Mouse (Mus musculus): Measurements from ENCODE around the gene Ism2.

The Ism2 gene

DNA sequence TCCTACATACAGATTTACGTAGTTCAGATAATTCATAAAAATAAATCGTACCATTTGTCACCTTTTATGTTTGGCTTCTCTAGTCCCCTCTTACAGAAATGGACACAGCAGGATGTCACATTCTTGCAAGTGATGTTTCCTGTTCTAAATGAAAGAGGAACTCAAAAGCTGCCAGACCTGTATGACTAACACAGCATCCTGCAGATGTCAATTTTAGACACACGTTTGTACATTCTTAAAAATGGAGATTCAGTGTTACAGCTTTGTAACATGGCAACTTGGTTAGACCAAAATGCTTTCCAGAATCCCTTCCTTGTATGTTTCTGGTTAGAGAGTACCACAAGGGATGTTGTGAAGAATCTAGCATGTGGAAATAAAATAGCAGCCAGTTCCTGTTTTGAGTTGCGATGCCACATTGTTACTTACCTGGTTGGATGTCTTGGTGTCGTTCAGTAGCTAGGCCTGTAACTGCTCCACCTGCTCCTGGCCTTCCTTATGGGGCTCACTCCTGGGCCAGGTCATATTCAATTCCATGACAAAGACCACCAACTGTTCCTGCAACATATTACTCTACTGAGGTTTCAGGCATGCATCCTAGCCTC is 62.5 kb downstream of the Ism2 start:
- no peak for DNase-seq (ENCODE audit: low read depth in 2 of 2, low spot score in 2 of 2)

DNA sequence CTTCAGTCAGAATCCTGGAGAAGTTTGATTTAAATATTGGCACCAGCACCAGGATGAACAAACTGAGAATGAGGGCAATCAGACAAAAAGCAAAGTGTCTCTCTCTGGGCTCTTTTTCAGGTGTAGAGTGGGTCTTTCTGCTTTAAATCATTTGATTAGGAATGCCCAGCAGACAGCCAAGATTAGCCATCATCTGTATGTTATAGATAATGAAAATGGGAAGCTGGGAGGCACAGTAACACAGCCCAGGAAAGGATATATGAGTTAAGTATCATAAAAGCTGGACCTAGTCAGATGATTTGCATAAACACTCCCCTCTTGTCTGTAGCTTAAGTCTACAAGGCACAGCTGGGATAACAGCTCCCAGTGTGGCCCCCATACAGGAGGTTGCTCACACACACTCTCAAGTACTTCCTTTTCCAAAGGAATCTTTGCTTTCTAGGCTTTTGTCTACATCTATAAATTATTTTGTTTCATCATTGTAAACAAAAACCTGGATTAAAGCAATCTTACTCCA is 69.1 kb downstream of the Ism2 start:
- DNase-seq (ENCODE audit: low read depth in 2 of 2, low spot score in 2 of 2) = no peak

- no peak for DNase-seq (ENCODE audit: low read depth in 2 of 2, low spot score in 2 of 2)
Observed at GRCm38 (mm10) chr12:87229633-87230032, 69.9 kb downstream of the Ism2 start.
